8 mouse cellular contexts compared by ENCODE assay signal in genomic region chr5:24907737-24908136, GRCm38 (mm10).
DNase-seq lines count a peak whose midpoint lies in the region; ATAC-seq and TF ChIP-seq lines count a peak whose summit lies in the region.

No protein-coding gene starts in this region.

- H3K27ac ChIP-seq in cerebellum, adult 2 months (ENCODE audit: insufficient read depth, low read length) = peak overlapping the region; percentile 67
- peak overlapping the region; percentile 98 for H3K27ac ChIP-seq in spleen, adult 2 months (ENCODE audit: insufficient read depth, low read length)
- peak overlapping the region; percentile 90 for H3K27ac ChIP-seq in forebrain, postnatal 0 days (ENCODE audit: low read depth, low read length)
- peak overlapping the region; percentile 82 for H3K27ac ChIP-seq in liver, embryonic 12.5 days
- peak overlapping the region; percentile 95 for H3K27ac ChIP-seq in neural tube, embryonic 15.5 days (replicated peaks)

- peak overlapping the region; percentile 85 for H3K4me3 ChIP-seq in cerebellum, adult 2 months (replicated peaks; ENCODE audit: insufficient read depth, low read depth, low read length)
- peak overlapping the region; percentile 92 for H3K4me3 ChIP-seq in spleen, adult 2 months (ENCODE audit: extremely low read depth, insufficient read depth, insufficient read length)
- H3K4me3 ChIP-seq in forebrain, postnatal 0 days (ENCODE audit: low read depth, low read length) = peak overlapping the region; percentile 83
- H3K4me3 ChIP-seq in liver, embryonic 12.5 days = peak overlapping the region; percentile 78
- peak overlapping the region; percentile 92 for H3K4me3 ChIP-seq in neural tube, embryonic 15.5 days (replicated peaks)

- peaks cover 26% of the 10 kb centered on the region for H3K4me1 ChIP-seq in cerebellum, adult 2 months (ENCODE audit: control insufficient read depth, insufficient read depth, low read length)
- H3K4me1 ChIP-seq in spleen, adult 2 months (ENCODE audit: control insufficient read depth, insufficient read depth, insufficient read length) = no peaks in the 10 kb centered on the region; the same call in 1 of the 2 replicates
- H3K4me1 ChIP-seq in forebrain, postnatal 0 days (ENCODE audit: insufficient read depth) = peaks cover 13% of the 10 kb centered on the region; the same call in 1 of the 2 replicates
- H3K4me1 ChIP-seq in liver, embryonic 12.5 days = peaks cover 36% of the 10 kb centered on the region
- peaks cover 22% of the 10 kb centered on the region for H3K4me1 ChIP-seq in neural tube, embryonic 15.5 days

- peak overlapping the region; percentile 64 for H3K4me2 ChIP-seq in forebrain, postnatal 0 days (ENCODE audit: low read depth)
- peak overlapping the region; percentile 95 for H3K4me2 ChIP-seq in liver, embryonic 12.5 days
- peak overlapping the region; percentile 71 for H3K4me2 ChIP-seq in neural tube, embryonic 15.5 days

- ATAC-seq in forebrain, postnatal 0 days = peak; percentile 43
- peak; percentile 21; the same call in 1 of the 2 replicates for ATAC-seq in liver, embryonic 12.5 days
- ATAC-seq in neural tube, embryonic 15.5 days (ENCODE audit: low FRiP score) = peak; percentile 58

- no peaks in the 10 kb centered on the region for H3K9me3 ChIP-seq in forebrain, postnatal 0 days (ENCODE audit: low read length)
- no peaks in the 10 kb centered on the region for H3K9me3 ChIP-seq in liver, embryonic 12.5 days (replicated peaks)
- H3K9me3 ChIP-seq in neural tube, embryonic 15.5 days (replicated peaks) = no peaks in the 10 kb centered on the region

- peak overlapping the region; percentile 90 for H3K9ac ChIP-seq in forebrain, postnatal 0 days
- peak overlapping the region; percentile 78 for H3K9ac ChIP-seq in liver, embryonic 12.5 days
- H3K9ac ChIP-seq in neural tube, embryonic 15.5 days (replicated peaks) = peak overlapping the region; percentile 92

- no peak for TF ChIP-seq CTCF in cerebellum, adult 2 months (IDR thresholded peaks at IDR 0.05; ENCODE audit: borderline replicate concordance, insufficient read depth, low read depth, low read length)
- no peak for TF ChIP-seq CTCF in spleen, adult 2 months (IDR thresholded peaks at IDR 0.05; ENCODE audit: extremely low read depth, insufficient read depth, insufficient read length, insufficient replicate concordance)
- TF ChIP-seq CTCF in forebrain, postnatal 0 days (IDR thresholded peaks at IDR 0.05; ENCODE audit: low read depth) = no peak

- H3K36me3 ChIP-seq in spleen, adult 2 months (ENCODE audit: control insufficient read depth, insufficient read depth, low read length) = no peaks in the 10 kb centered on the region
- 0 out of 2 replicates have a peak, but pooled peaks cover 3% of the 10 kb centered on the region for H3K36me3 ChIP-seq in forebrain, postnatal 0 days (ENCODE audit: insufficient read depth)
- H3K36me3 ChIP-seq in liver, embryonic 12.5 days = 0 out of 2 replicates have a peak, but pooled peaks cover 3% of the 10 kb centered on the region
- H3K36me3 ChIP-seq in neural tube, embryonic 15.5 days = no peaks in the 10 kb centered on the region

- no peak for TF ChIP-seq POLR2A in cerebellum, adult 2 months (IDR thresholded peaks at IDR 0.05; ENCODE audit: borderline replicate concordance, insufficient read depth, low read length)
- no peak for TF ChIP-seq POLR2A in spleen, adult 2 months (IDR thresholded peaks at IDR 0.05; ENCODE audit: low read depth, low read length)

- no peaks in the 10 kb centered on the region for H3K27me3 ChIP-seq in cerebellum, adult 2 months (ENCODE audit: control insufficient read depth, insufficient read depth, low read length)
- no peaks in the 10 kb centered on the region for H3K27me3 ChIP-seq in spleen, adult 2 months (ENCODE audit: control insufficient read depth, insufficient read depth, low read length)
- no peaks in the 10 kb centered on the region for H3K27me3 ChIP-seq in forebrain, postnatal 0 days (ENCODE audit: insufficient read depth, low read length)
- peaks cover 15% of the 10 kb centered on the region for H3K27me3 ChIP-seq in liver, embryonic 12.5 days (replicated peaks)
- no peaks in the 10 kb centered on the region for H3K27me3 ChIP-seq in neural tube, embryonic 15.5 days (replicated peaks)

- WGBS in cerebellum, adult 2 months = under 1% methylated on average over 26 of the region's 26 CpGs
- 1% methylated on average over 26 of the region's 26 CpGs for WGBS in spleen, adult 2 months
- under 1% methylated on average over 26 of the region's 26 CpGs for WGBS in forebrain, postnatal 0 days
- under 1% methylated on average over 26 of the region's 26 CpGs for WGBS in liver, embryonic 12.5 days (ENCODE audit: insufficient replicate concordance)
- 0% methylated on average over 26 of the region's 26 CpGs for WGBS in neural tube, embryonic 15.5 days

- peak in 1 of 2 experiments; percentile 65 for DNase-seq in cerebellum, adult 2 months
- no peak for DNase-seq in cerebellum, adult 9-11 months
- DNase-seq in spleen, adult 2 months (ENCODE audit: low read depth in 1 of 2, low spot score in 2 of 2) = peak in 1 of 2 experiments; percentile 16
- no peak for DNase-seq in spleen, adult 18-20 months
- peak; percentile 65 for DNase-seq in forebrain, postnatal 0 days
- DNase-seq in adipocyte (ENCODE audit: low spot score) = no peak
